ENCODE assay signal across 17 mouse cellular contexts in the genomic region with DNA sequence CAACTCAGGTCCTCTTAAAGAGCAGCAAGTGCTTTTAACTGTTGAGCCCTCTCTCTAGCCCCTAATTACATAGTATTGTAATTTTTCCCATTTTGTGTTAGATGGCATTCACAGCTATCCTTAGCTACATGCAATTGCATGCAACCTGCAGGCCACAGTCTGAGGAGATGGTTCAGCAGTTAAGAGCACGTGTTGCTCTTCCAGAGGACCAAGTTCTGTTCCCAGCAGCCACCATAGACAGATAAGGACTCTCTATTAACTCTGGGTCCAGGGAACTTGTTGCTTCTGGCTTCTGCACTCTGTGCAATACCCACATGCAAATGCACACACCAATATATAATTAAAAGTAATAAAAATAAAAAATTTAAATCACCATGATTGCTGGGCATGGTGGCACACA. TPM values are rescaled to one million over a fixed set of nuclear protein-coding genes. Genes with fewer than 3 reads are reported as not detected.
"Had no signal": no experiment of that assay in that cellular context is flagged by ENCODE, and none has a peak within 500 bp of the region (broad histone marks: within the 10 kb centered on the region; RNA-seq: fewer than 3 reads in every experiment).

No protein-coding gene starts in this region.

- H3K9me3 ChIP-seq: limb, embryonic 10.5 days; limb, embryonic 13.5 days; megakaryocyte, embryonic 14.5 days; midbrain, embryonic 10.5 days; midbrain, embryonic 13.5 days had no signal

- DNase-seq: kidney, adult 2 months; layer of hippocampus, adult 9-11 months; liver; lung, adult 2 months; right cerebral cortex, postnatal 4 days had no signal

- H3K9ac ChIP-seq: liver, embryonic 14.5 days had no signal

- ATAC-seq: intestine, postnatal 0 days; midbrain, embryonic 13.5 days; midbrain, embryonic 16.5 days had no signal

- H3K36me3 ChIP-seq: limb, embryonic 10.5 days; limb, embryonic 13.5 days; midbrain, embryonic 10.5 days; midbrain, embryonic 13.5 days had no signal

- H3K27ac ChIP-seq: layer of hippocampus, adult 2 months; limb, embryonic 13.5 days; liver, embryonic 14.5 days; midbrain, embryonic 10.5 days; midbrain, embryonic 13.5 days; stomach, postnatal 0 days had no signal

RNA-seq across cellular contexts. Expression of gene Plxdc1, which starts 10.4 kb away (rescaled TPM):
- polyA plus RNA-seq: limb, embryonic 10.5 days; neural tube, embryonic 11.5 days had no signal

RNA-seq across cellular contexts. Expression of gene Stac2, which starts 56.6 kb away (rescaled TPM):
- total RNA-seq: monocyte, adult 5-6 weeks had no signal
- polyA plus RNA-seq: liver, embryonic 14.5 days had no signal
